Mouse (Mus musculus) megakaryocyte-erythroid progenitor cell, adult 5-6 weeks (primary cell): Measurements from ENCODE around the gene Eef2kmt. TPM values are rescaled to one million over a fixed set of nuclear protein-coding genes. Genes with fewer than 3 reads are reported as not detected.
"Not testable (repeated sequence)": the region's sequence is repeated elsewhere in the genome, so short reads cannot be mapped to it uniquely, and the experiment has no call there.

Source experiments
- ATAC-seq: replicated peaks from 2 replicates; pipeline ENCODE4 v1.8.0; 2016; ENCODE audit warnings: mild to moderate bottlenecking, inconsistent platforms; ENCODE audit not compliant: severe bottlenecking, poor library complexity, low FRiP score, low TSS enrichment
- total RNA-seq, 2 experiments: library from RNA; stranded (forward) in 1 of 2; stranded (reverse) in 1 of 2; fragments of 200-1000, 215-1000 nt in 1 of 2; fragments of >200 nt in 1 of 2; fragmentation: Nextera tagmentation in 1 of 2; gene quantifications; 2 replicates each; pipeline ENCODE4 v1.2.3; 2014 to 2017

The Eef2kmt gene
- total RNA-seq, 2 experiments from 2014 or later, result 23.9 to 32.4 TPM

- ATAC-seq, result not testable (repeated sequence)
These were observed 27.7 kb downstream of the Eef2kmt start for GRCm38 (mm10) chr16:5228103-5228502.

GRCm38 (mm10) chr16:5227501-5227900 is 28.3 kb downstream of the Eef2kmt start:
- ATAC-seq, result not testable (repeated sequence)

GRCm38 (mm10) chr16:5226534-5226933 is 29.2 kb downstream of the Eef2kmt start:
- not testable (repeated sequence) for ATAC-seq

- no peak for ATAC-seq
These were observed 33.6 kb downstream of the Eef2kmt start, which contains the start of gene AU021092 for GRCm38 (mm10) chr16:5222140-5222539. Gene AU021092, minus strand, starts transcription at chr16:5222299.

GRCm38 (mm10) chr16:5221403-5221802 is 34.4 kb downstream of the Eef2kmt start:
- ATAC-seq, result no peak

- no peak for ATAC-seq
These were observed 38.2 kb downstream of the Eef2kmt start for GRCm38 (mm10) chr16:5217341-5218133.

- ATAC-seq, result no peak
These were observed 39.1 kb downstream of the Eef2kmt start for GRCm38 (mm10) chr16:5216686-5217085.

GRCm38 (mm10) chr16:5214126-5214525 is 41.7 kb downstream of the Eef2kmt start:
- no peak for ATAC-seq

GRCm38 (mm10) chr16:5212150-5212549 is 43.6 kb downstream of the Eef2kmt start:
- no peak for ATAC-seq

GRCm38 (mm10) chr16:5210365-5210764 is 45.4 kb downstream of the Eef2kmt start:
- no peak; the same call in 1 of the 2 replicates for ATAC-seq

- no peak for ATAC-seq
These were observed 49.7 kb downstream of the Eef2kmt start for GRCm38 (mm10) chr16:5206051-5206450.

- ATAC-seq, result no peak
These were observed 50.3 kb downstream of the Eef2kmt start for GRCm38 (mm10) chr16:5205431-5205970.

GRCm38 (mm10) chr16:5203668-5204433 is 51.9 kb downstream of the Eef2kmt start, which contains the start of gene Nagpa:
Gene Nagpa, minus strand, starts transcription at chr16:5204012.
- peak; percentile 83 for ATAC-seq

GRCm38 (mm10) chr16:5203200-5203599 is 52.6 kb downstream of the Eef2kmt start:
- peak; percentile 38 for ATAC-seq

GRCm38 (mm10) chr16:5202681-5203080 is 53.1 kb downstream of the Eef2kmt start:
- peak; percentile 64 for ATAC-seq

- peak; percentile 84 for ATAC-seq
These were observed 60.7 kb downstream of the Eef2kmt start for GRCm38 (mm10) chr16:5195080-5195479.
